Mouse (Mus musculus) brain, embryonic 18.5 days (tissue): Measurements from ENCODE around the gene Lztr1.

ENCODE experiments used
- DNase-seq: peaks from one replicate; pipeline ENCODE4 v3.0.0-alpha.2; 2012; ENCODE audit warnings: low read depth, low spot score

Gene Lztr1

DNA sequence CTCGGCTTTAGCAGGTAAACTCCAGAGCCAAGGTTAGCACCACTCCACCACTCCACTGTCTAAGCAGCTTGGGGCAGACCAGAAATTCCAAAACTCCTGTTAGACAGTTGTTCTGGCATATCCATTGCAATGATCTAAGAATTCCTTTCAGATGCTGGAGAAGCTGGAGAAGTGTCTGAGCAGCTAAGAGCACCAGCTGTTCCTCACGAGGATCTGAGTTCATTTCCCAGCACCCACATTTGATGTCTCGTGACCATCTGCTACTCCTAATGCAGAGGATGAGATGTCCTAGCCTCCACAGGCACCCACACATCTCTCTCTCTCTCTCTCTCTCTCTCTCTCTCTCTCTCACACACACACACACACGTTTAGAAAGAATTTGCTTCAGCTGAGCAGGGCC, 48.4 kb downstream of the Lztr1 start:
- DNase-seq = no peak

GRCm38 (mm10) chr16:17557947-17558480, 49.5 kb downstream of the Lztr1 start:
- no peak for DNase-seq

DNA sequence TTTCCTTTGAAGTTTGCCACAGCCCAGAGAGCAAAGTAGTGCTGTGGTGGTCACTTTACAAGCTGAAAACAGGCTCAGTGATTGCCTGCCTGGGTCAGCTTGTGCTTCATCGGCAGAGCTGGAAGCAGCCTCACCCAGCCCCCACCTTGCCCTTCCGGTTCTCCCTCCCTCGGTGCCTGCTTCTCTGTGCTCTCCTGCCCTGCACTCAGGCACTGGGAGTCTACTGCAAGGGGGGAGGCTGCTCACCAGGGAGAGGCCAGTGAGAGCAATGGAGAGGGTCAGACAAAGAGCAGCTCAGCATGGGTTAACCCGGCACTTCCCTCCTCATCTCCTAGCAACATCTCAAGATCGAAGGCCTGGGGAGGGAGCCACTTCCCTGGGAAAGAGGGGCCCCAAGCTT, 50.3 kb downstream of the Lztr1 start:
- DNase-seq = no peak

GRCm38 (mm10) chr16:17559396-17560027, 51.0 kb downstream of the Lztr1 start:
- DNase-seq = no peak

- DNase-seq = no peak
Observed at GRCm38 (mm10) chr16:17561128-17561750, 52.8 kb downstream of the Lztr1 start, which contains the start of gene Lrrc74b. TSS of gene Lrrc74b (minus strand) at chr16:17561247.

GRCm38 (mm10) chr16:17561751-17562208, 53.3 kb downstream of the Lztr1 start, which contains the start of gene P2rx6:
TSS of gene P2rx6 (plus strand) at chr16:17561885.
- DNase-seq = no peak

DNA sequence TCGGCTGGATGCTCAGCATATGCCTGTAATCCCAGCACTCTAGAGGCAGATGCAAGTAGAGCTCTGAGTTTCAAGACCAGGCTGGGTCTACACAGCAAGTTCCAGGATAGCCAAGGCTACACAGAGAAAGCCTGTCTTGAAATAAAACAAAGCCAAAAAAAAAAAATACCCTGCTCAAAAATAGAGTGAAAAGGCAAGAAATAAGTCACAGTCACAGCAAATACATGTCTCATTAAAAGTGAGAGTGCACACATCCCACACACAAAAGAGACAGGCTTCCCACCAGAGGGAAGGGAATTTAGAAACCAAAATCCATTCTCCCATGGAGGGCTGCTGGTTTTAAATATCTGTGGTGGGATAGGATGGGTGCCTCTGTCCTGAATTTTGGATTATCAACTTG, 55.1 kb downstream of the Lztr1 start:
- no peak for DNase-seq

GRCm38 (mm10) chr16:17564221-17564620, 55.7 kb downstream of the Lztr1 start:
- no peak for DNase-seq

DNA sequence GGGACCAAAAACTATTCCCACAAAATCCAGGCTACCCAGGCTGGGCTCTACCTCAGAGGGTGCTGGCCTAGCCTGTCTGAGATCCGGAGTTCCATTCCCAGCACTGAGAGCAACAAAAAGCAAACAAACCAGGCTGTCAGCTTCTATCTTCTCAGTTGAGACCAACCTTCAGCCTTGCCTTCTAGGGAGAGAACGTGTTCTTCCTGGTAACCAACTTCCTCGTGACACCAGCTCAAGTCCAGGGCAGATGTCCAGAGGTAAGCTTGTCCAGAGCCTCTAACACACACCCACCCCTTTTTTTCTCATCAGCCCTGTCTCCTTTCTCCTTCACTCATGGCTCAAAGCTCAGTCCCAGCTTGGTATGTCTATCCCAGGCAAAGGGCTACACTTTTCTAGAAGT, 56.3 kb downstream of the Lztr1 start:
- no peak for DNase-seq

DNA sequence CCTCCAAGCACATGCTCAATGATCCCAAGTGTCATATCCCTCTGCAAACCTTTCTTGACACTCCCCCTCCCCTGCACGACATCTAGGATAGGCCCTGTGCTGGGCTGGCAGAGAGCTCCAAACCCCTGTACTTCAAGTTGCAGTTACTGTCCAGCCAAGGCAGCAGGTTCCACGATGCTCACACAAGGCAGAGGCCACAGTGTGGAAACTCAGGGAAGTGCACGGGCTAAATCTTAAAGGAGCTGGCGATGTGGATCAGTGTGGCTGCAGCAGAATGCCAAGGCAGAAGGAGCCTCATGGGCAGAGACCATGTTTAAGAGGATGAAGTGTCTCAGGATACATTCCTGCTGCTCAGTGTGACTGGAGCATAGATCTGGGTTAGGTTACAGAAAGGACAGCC, 57.7 kb downstream of the Lztr1 start:
- DNase-seq = no peak
